Mouse (Mus musculus) lung, embryonic 16.5 days (tissue): Measurements from ENCODE around the gene Crybb3. TPM values are rescaled to one million over a fixed set of nuclear protein-coding genes. Genes with fewer than 3 reads are reported as not detected.
A peak's percentile ranks its signal among the peaks of the same experiment; 100 is the strongest.
"Not testable (repeated sequence)": the region's sequence is repeated elsewhere in the genome, so short reads cannot be mapped to it uniquely, and the experiment has no call there.

ENCODE experiments used
- ATAC-seq: fragments of 200-750 bp; cut with Nextera tagmentation; 2 replicates; pipeline ENCODE4 v1.8.0; 2017; ENCODE audit warnings: low read depth, mild to moderate bottlenecking, moderate library complexity
- H3K27ac ChIP-seq: fragments of 300-500 bp; sonication (generic); 2 replicates; pipeline ENCODE4 v1.5.1; 2014; ENCODE audit warnings: mild to moderate bottlenecking, control low read depth, low read length
- H3K27me3 ChIP-seq: fragments of 300-500 bp; sonication (generic); 2 replicates; pipeline ENCODE4 v1.6.1; 2014; ENCODE audit warnings: low read depth, low read length, mixed read lengths; ENCODE audit not compliant: control insufficient read depth, insufficient read depth
- H3K36me3 ChIP-seq: fragments of 300-500 bp; sonication (generic); 2 replicates; pipeline ENCODE4 v1.6.1; 2014; ENCODE audit warnings: low read length; ENCODE audit not compliant: control insufficient read depth, insufficient read depth
- H3K4me1 ChIP-seq: fragments of 300-500 bp; sonication (generic); replicated peaks from 2 replicates; pipeline ENCODE4 v1.6.1; 2014; ENCODE audit warnings: low read length, mixed read lengths; ENCODE audit not compliant: control insufficient read depth, insufficient read depth
- H3K4me2 ChIP-seq: fragments of 300-500 bp; sonication (generic); 2 replicates; pipeline ENCODE4 v1.6.1; 2014; ENCODE audit warnings: low read depth, low read length, control low read depth
- H3K4me3 ChIP-seq: fragments of 300-500 bp; sonication (generic); 2 replicates; pipeline ENCODE4 v1.5.1; 2014; ENCODE audit warnings: mild to moderate bottlenecking, low read length, control low read depth
- H3K9ac ChIP-seq: fragments of 300-500 bp; sonication (generic); 2 replicates; pipeline ENCODE4 v1.6.1; 2014; ENCODE audit warnings: low read length, control low read depth
- H3K9me3 ChIP-seq: fragments of 300-500 bp; sonication (generic); 2 replicates; pipeline ENCODE4 v1.6.1; 2016; ENCODE audit warnings: low read length; ENCODE audit not compliant: control insufficient read depth
- WGBS: fragments of 180-500 bp; shearing (Covaris S2); extraction: QIAGEN DNeasy Blood & Tissue Kit; methylation state at CpG from one replicate; pipeline ENCODE4 v1.1.7; 2014; 5-methylcytosine and 5-hydroxymethylcytosine counted together
- polyA plus RNA-seq: library from polyadenylated mRNA; unstranded; fragments of >200 nt; fragmentation: Nextera tagmentation; extraction: Ambion mirVana; gene quantifications from 2 replicates; pipeline ENCODE4 v1.2.1, GENCODE M21; 2015

The Crybb3 gene
- polyA plus RNA-seq, 1 experiment from 2014 or later, result 1.0 TPM

- peak; percentile 26; the same call in 1 of the 2 replicates for ATAC-seq
- Histone ChIP-seq H3K4me2 (no peak overlapping the region), H3K36me3 (no peaks in the 10 kb centered on the region), H3K9me3 (no peaks in the 10 kb centered on the region), H3K27me3 (no peaks in the 10 kb centered on the region), H3K27ac (no peak overlapping the region), H3K4me1 (peaks cover 37% of the 10 kb centered on the region), H3K4me3 (no peak overlapping the region), H3K9ac (no peak overlapping the region)
- WGBS, result 38% methylated on average over 6 of the region's 6 CpGs
These were observed 37.3 kb upstream of the Crybb3 start for GRCm38 (mm10) chr5:113118695-113119094.

DNA sequence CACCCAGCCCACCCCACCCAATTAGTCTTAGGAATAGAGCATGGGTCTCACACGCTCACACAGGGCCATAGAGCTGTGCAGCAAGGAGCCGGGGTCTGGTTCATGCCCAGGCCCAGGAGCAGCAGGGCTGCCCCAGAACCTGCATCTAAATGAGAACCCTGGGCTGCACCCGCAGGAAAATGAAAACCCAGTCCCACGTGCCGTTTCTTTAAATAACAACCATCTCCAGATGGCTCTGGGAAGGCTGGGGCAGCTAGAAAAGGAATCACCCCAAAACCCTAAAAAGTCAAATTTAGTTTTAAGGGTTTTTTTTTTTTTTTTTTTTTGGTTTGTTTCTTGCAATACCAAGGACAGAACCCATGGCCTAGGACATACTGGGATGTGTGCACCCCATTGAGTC lies 36.0 kb upstream of the Crybb3 start:
- WGBS, result 78% methylated on average over 5 of the region's 5 CpGs
- H3K4me3 ChIP-seq, result no peak overlapping the region
- H3K27me3 ChIP-seq, result no peaks in the 10 kb centered on the region
- peaks cover 44% of the 10 kb centered on the region for H3K4me1 ChIP-seq
- no peaks in the 10 kb centered on the region for H3K9me3 ChIP-seq
- H3K9ac ChIP-seq, result no peak overlapping the region
- H3K36me3 ChIP-seq, result no peaks in the 10 kb centered on the region
- no peak for ATAC-seq
- H3K27ac ChIP-seq, result no peak overlapping the region
- no peak overlapping the region for H3K4me2 ChIP-seq

DNA sequence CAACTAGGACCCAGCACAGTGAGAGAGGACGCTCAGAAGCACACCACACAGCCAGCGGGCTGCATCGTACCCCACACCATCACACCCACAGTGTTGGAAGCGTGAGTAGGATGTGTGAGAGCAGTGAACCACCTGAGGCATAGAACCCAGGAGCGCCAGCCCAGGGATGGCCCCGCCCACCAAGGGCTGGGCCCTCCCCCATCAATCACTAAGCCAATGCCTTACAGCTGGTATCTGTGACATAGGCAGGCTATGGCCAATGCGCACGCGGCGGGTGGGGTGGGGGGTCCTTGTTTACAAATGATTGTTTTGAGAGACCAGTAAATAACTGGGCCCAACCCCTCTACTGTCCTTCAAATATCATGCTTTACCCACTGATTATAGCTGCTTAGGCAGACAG lies 34.5 kb upstream of the Crybb3 start:
- Histone ChIP-seq H3K9me3 (no peaks in the 10 kb centered on the region), H3K4me3 (no peak overlapping the region), H3K36me3 (no peaks in the 10 kb centered on the region), H3K9ac (no peak overlapping the region), H3K4me1 (peaks cover 43% of the 10 kb centered on the region), H3K27me3 (no peaks in the 10 kb centered on the region), H3K4me2 (no peak overlapping the region), H3K27ac (no peak overlapping the region)
- no peak for ATAC-seq
- WGBS, result 60% methylated on average over 10 of the region's 10 CpGs

- Histone ChIP-seq H3K36me3 (no peaks in the 10 kb centered on the region), H3K4me3 (no peak overlapping the region), H3K4me1 (peaks cover 41% of the 10 kb centered on the region), H3K4me2 (no peak overlapping the region), H3K27me3 (no peaks in the 10 kb centered on the region), H3K9ac (0 out of 2 replicates have a peak overlapping the region, but pooled peaks have one; percentile 13), H3K9me3 (no peaks in the 10 kb centered on the region), H3K27ac (peak overlapping the region; percentile 94)
- WGBS, result 38% methylated on average over 20 of the region's 20 CpGs
- no peak for ATAC-seq
These were observed 33.2 kb upstream of the Crybb3 start for GRCm38 (mm10) chr5:113114264-113115225.

- no peaks in the 10 kb centered on the region for H3K27me3 ChIP-seq
- WGBS, result 22% methylated on average over 5 of the region's 5 CpGs
- no peaks in the 10 kb centered on the region for H3K36me3 ChIP-seq
- H3K9me3 ChIP-seq, result no peaks in the 10 kb centered on the region
- peak overlapping the region; percentile 47 for H3K9ac ChIP-seq
- peaks cover 43% of the 10 kb centered on the region for H3K4me1 ChIP-seq
- no peak overlapping the region for H3K4me3 ChIP-seq
- ATAC-seq, result peak; percentile 81
- peak overlapping the region; percentile 94 for H3K27ac ChIP-seq
- H3K4me2 ChIP-seq, result 0 out of 2 replicates have a peak overlapping the region, but pooled peaks have one; percentile 12
These were observed 31.7 kb upstream of the Crybb3 start for GRCm38 (mm10) chr5:113113120-113113519.

- ATAC-seq, result no peak
- H3K27ac ChIP-seq, result 0 out of 2 replicates have a peak overlapping the region, but pooled peaks have one; percentile 30
These were observed 30.0 kb upstream of the Crybb3 start for GRCm38 (mm10) chr5:113111336-113111735.

GRCm38 (mm10) chr5:113110929-113111328 lies 29.5 kb upstream of the Crybb3 start:
- no peaks in the 10 kb centered on the region for H3K36me3 ChIP-seq
- no peak for ATAC-seq
- H3K9me3 ChIP-seq, result no peaks in the 10 kb centered on the region
- H3K27me3 ChIP-seq, result no peaks in the 10 kb centered on the region
- H3K4me2 ChIP-seq, result no peak overlapping the region
- H3K4me3 ChIP-seq, result no peak overlapping the region
- WGBS, result 0% methylated on average over 1 of the region's 1 CpGs
- H3K27ac ChIP-seq, result peak overlapping the region; percentile 43; the same call in 1 of the 2 replicates
- H3K4me1 ChIP-seq, result peaks cover 51% of the 10 kb centered on the region
- H3K9ac ChIP-seq, result no peak overlapping the region

More at GRCm38 (mm10) chr5:113111336-113111735, 30.0 kb upstream of the Crybb3 start:
- no peak overlapping the region for H3K9ac ChIP-seq
- WGBS, result 8% methylated on average over 4 of the region's 4 CpGs
- H3K4me3 ChIP-seq, result no peak overlapping the region
- H3K27me3 ChIP-seq, result no peaks in the 10 kb centered on the region
- no peak overlapping the region for H3K4me2 ChIP-seq
- peaks cover 51% of the 10 kb centered on the region for H3K4me1 ChIP-seq
- H3K36me3 ChIP-seq, result no peaks in the 10 kb centered on the region
- H3K9me3 ChIP-seq, result no peaks in the 10 kb centered on the region

GRCm38 (mm10) chr5:113109651-113110050 lies 28.3 kb upstream of the Crybb3 start:
- H3K4me3 ChIP-seq, H3K27me3 ChIP-seq, H3K27ac ChIP-seq, H3K36me3 ChIP-seq, H3K4me2 ChIP-seq, H3K9ac ChIP-seq, ATAC-seq, H3K9me3 ChIP-seq: not testable (repeated sequence)
- H3K4me1 ChIP-seq, result peaks cover 49% of the 10 kb centered on the region
- 85% methylated on average over 2 of the region's 2 CpGs for WGBS

GRCm38 (mm10) chr5:113108165-113108764 lies 26.9 kb upstream of the Crybb3 start:
- Histone ChIP-seq H3K4me2 (no peak overlapping the region), H3K27ac (peak overlapping the region; percentile 77)

More at GRCm38 (mm10) chr5:113108165-113108764, 26.9 kb upstream of the Crybb3 start:
- H3K4me1 ChIP-seq, result peaks cover 37% of the 10 kb centered on the region
- no peaks in the 10 kb centered on the region for H3K36me3 ChIP-seq
- no peak overlapping the region for H3K4me3 ChIP-seq
- H3K9me3 ChIP-seq, result no peaks in the 10 kb centered on the region
- WGBS, result 53% methylated on average over 11 of the region's 11 CpGs
- H3K27me3 ChIP-seq, result no peaks in the 10 kb centered on the region
- ATAC-seq, result peak; percentile 4; the same call in 1 of the 2 replicates
- no peak overlapping the region for H3K9ac ChIP-seq
